Mouse (Mus musculus) hematopoietic multipotent progenitor cell, adult 10-12 weeks (in vitro differentiated cells): ENCODE results near the gene Cntf. TPM values are rescaled to one million over a fixed set of nuclear protein-coding genes. Genes with fewer than 3 reads are reported as not detected.

Source experiments
- polyA plus RNA-seq: library from polyadenylated mRNA; stranded (reverse); fragments of >175 nt; gene quantifications from 2 replicates; pipeline ENCODE4 v1.2.3, GENCODE M21; 2012; ENCODE audit warnings: low replicate concordance

The Cntf gene
- 0.26 TPM in 1 of 2 replicates, not detected in the other for polyA plus RNA-seq

GRCm38 (mm10) chr19:12765308-12765707 lies at the start of gene Cntf:
Gene Cntf, minus strand, starts transcription at chr19:12765632.

GRCm38 (mm10) chr19:12795511-12796327 lies 30.3 kb upstream of the Cntf start, which contains the start of the genes Zfp91 and Lpxn:
Gene Zfp91, minus strand, starts transcription at chr19:12796126.
Gene Lpxn, plus strand, starts transcription at chr19:12796193.

Other genes with a start within 250 kb of the Cntf start
- 2.0 and 7.7 TPM in 2 replicates for gene Fam111a, start 219.9 kb downstream of the Cntf start, polyA plus RNA-seq
- not detected in 2 replicates for gene Gm4952, start 165.7 kb downstream of the Cntf start, polyA plus RNA-seq
- gene Glyat, start 132.3 kb downstream of the Cntf start, polyA plus RNA-seq, result not detected in 2 replicates
- gene Olfr1442, start 95.2 kb downstream of the Cntf start, polyA plus RNA-seq, result not detected in 2 replicates
- not detected in 2 replicates for gene Olfr1443, start 87.5 kb downstream of the Cntf start, polyA plus RNA-seq
- not detected in 2 replicates for gene Keg1, start 69.8 kb downstream of the Cntf start, polyA plus RNA-seq
- gene Zfp91, start 30.5 kb upstream of the Cntf start, polyA plus RNA-seq, result 24.5 and 39.3 TPM in 2 replicates
- gene Lpxn, start 30.6 kb upstream of the Cntf start, polyA plus RNA-seq, result 4.5 and 5.1 TPM in 2 replicates
- not detected in 2 replicates for gene Gm5244, start 81.0 kb upstream of the Cntf start, polyA plus RNA-seq
- 0.10 TPM in 1 of 2 replicates, not detected in the other for gene Olfr1444, start 91.7 kb upstream of the Cntf start, polyA plus RNA-seq
- gene Olfr1445, start 118.2 kb upstream of the Cntf start, polyA plus RNA-seq, result not detected in 2 replicates
- not detected in 2 replicates for gene Olfr1446, start 127.9 kb upstream of the Cntf start, polyA plus RNA-seq
- not detected in 2 replicates for gene Olfr1447, start 138.1 kb upstream of the Cntf start, polyA plus RNA-seq
- gene Olfr1448, start 158.8 kb upstream of the Cntf start, polyA plus RNA-seq, result not detected in 2 replicates
- gene Olfr1449, start 165.2 kb upstream of the Cntf start, polyA plus RNA-seq, result not detected in 2 replicates
- gene Olfr1450, start 184.6 kb upstream of the Cntf start, polyA plus RNA-seq, result not detected in 2 replicates
- gene Olfr1451, start 229.4 kb upstream of the Cntf start, polyA plus RNA-seq, result not detected in 2 replicates